Mouse (Mus musculus): ENCODE measurements around the gene Trf.
"Not testable (repeated sequence)": the region's sequence is repeated elsewhere in the genome, so short reads cannot be mapped to it uniquely, and the experiment has no call there.

The Trf gene

DNA sequence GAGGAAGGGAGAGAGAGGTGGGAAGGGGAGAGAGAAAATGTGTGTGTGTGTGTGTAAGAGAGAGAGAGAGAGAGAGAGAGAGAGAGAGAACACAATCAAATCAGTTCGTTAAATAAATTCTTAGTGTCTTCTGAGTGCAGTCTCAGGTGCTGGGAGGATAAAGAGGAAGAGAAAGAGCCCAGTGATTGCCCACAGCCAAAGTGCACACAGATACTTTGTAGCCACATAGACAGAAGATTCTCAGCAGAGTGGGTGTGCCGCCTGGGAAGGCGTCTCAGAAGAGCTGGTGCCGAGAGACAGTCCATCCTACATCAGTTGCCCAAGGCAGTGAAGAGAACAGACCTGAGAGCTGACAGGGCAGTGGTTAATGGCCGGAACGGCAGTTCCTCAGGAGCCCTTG lies 16.0 kb downstream of the Trf start:
- no peak for DNase-seq

DNA sequence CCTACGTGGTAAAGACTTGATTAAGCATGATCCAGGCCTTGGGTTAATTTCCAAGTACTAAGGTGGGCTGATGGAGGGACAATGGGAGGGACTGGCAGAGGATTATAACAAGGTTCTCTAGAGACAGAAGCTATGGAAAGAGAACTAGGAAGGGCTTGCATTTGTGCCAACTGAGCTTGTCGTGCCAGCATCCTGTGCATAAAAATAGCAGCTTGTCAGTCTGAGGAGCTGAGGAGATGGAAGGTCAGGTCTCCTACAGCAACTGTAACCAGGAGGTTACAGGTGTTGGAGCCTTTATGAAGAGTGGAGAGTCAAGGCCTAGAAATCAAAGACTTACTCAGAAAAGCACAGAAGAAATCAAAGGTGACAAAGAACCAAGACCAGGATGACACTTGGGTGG lies 16.6 kb downstream of the Trf start:
- DNase-seq, result no peak

DNA sequence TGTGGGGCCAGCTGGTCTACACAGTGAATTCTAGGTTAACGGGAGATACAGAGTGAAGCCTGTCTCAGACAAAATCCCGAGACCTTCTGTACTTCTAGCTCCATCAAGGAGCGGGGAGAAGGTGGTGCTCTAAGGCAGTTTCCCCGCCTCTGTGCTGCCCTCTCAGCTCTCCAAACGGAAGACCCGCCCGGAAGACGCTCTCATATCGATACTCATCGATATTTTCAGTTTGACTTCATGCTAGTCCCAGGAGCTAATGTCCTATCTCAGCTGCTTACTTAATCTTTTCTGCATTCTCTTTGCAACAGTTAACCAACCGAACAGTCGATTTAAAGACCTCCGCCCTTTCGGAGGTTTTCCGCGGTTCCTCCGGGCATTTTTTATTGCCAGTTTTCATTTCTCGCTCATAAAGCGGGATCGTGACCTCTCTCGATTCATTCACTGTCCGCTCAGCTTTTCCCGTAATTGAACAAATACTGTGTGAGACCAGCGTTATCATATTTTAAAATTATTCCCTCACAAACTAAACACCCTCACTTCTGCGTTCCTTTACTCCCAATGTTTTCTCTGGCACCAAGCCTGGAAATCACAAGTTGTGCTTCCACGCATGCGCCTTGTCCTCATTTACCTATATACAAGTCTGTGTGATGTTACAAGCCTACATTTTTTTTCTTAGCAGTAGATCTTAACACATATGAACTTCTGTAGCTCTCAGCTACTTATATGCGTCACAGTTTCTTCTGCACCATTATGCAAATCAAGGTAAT lies 17.4 kb downstream of the Trf start:
- DNase-seq, result no peak

DNA sequence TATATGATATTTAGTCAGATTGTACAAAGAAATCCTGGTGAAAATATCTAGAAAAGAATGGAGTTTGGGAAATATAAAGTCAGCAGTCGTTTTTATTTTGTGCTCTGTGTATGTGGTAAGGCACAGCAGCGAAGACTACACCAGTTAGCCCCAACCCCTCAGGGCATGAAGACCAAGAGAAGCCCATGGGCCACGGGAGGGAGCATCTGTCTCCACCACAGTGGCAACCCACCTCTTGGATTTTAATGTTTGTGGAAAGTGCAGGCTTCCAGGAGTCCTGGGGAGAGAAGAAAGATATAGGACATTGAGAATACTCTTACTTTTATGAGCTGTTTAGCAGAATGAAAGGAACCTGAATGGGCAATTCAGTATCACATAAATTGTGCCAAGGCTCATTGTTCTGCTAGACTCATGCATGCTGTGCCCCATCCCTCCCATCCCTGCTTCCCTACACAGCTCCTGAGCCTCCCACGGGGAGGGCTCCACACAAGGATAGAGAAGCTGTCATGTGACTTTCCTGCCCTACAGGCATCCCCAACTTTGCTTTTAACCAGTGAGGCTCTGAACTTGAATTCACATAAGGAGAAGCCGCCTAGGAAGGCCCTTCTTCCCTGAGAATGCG lies 21.3 kb downstream of the Trf start:
- DNase-seq, result no peak

DNA sequence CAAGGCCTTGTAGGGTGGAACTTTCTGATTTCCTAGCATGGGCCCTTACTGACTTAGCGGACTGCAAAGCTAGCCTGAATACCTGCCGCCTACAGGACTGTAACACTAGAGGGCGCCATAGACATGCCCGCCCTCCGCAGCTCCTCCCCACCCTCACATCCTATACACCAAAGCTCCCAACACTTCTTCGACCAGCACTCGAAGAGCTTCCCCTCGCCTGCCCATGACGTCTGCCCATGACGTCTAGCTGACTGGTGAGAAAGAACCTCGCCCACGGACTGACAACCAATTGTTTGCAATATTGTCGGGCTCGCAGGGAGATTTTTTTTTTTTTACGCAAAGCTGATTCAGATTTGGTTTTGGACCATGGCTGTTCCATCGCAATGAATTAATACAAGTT lies 22.4 kb downstream of the Trf start:
- peak; percentile 50 to 55 for DNase-seq

DNA sequence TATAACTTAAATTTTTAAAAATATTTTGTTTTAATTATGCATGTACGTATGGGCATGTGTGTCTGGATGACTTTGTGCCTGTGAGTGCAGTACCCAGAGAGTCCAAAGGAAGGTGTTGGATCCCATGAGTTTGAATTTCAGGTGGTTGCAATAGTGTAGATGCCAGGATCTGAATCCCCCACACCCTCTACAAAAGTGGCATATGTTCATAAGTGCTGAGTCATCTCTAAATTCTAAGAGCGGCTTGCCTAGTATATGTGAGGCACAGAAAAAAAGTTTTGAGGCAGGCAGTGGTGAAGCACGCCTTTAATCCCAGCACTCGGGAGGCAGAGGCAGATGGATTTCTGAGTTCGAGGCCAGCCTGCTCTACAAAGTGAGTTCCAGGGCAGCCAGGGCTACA lies 24.5 kb downstream of the Trf start:
- DNase-seq, result no peak

DNA sequence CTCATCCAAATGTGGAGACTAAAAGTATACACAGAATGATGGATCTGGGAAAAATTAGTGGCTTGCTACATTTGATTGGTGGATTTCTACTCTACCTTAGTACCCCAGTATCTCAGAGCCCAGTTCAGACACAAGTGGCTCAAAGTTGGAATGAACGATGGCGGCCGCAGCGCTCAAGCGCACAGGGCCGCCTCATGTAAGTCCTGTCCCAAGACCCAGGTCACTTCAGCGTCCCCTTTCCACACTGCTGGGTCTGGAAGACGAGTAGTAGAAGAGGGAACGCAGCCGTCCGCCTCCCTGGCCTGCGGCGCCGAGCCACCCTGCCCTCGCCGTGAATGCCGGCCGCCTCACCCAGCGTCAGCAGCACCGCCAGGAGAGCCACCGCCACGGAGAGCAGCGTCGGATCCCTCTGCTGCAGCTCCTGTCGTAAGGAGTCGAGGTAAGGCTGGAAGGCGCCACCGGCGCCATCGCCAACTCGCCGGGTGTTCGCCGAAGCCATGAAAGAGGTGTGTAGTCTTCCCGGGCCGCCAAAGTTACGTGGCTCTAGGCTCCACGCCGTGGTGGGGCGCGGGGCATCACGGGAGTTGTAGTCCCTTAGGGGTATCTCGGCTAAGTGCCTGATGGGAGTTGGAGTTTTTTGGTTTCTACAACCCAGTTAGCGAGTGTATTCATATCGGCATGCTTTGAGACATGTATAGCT lies 28.5 kb downstream of the Trf start, which contains the start of gene Srprb:
Gene Srprb (minus strand): TSS at position 577 of the 700 bp plus-strand sequence.
- DNase-seq, result peak; percentile 85 to 95

DNA sequence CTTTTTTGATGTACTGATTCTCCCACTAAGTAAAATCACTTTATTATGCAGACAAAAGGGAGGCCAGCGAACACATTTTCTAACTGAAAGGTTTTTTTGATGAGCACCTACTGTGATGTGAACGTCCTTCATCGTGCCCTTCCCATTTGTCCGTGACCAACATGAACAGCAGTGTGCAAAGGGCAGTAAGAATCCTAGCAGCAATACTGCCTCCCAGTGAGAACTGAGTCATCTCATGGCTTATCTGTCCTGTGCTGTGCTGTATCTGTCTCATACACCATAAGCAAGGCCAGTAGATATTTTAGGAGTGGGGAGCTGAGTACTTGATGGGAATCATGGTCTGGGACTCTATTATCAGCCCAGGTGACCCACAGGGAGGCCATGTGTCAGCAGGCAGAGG lies 41.8 kb downstream of the Trf start:
- no peak for DNase-seq

DNA sequence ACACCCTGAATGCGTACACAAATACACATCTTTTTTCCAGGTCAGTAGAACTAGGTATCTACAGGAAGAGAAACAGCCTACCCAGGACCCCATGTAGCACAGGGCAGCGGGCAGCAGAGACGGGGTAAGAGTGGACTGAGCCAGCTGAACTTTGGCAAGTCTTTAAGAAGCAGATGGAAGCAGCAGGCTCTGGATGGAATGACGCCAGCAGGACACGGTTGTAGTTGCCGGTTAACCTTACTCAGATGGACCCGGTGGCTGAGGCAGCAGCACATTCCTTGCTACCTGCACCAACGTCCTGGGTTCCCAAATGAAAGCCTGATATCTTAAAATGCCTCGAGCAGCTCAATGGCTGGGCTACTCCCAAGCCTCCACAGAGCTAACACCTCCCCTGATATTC lies 43.5 kb downstream of the Trf start:
- DNase-seq, result no peak

DNA sequence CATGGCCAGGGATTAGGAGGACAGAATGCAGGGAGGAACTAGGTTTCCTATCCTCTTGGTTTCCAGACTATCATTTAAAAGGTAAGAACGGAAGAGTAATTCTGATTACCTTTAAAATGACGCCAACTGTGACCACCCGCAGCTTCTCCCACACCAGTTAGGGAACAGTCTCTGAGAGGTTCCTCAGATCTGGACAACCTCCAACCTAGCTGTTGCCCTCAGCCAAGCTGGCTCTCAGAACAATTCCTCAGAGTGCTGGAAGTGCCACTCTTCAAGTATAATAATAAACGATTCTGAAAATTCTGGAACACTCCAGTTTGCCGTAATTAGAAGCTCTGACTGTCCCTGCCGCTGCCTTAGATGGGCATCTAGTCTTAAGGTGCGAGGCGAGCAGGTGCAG lies 44.3 kb downstream of the Trf start:
- no peak for DNase-seq

DNA sequence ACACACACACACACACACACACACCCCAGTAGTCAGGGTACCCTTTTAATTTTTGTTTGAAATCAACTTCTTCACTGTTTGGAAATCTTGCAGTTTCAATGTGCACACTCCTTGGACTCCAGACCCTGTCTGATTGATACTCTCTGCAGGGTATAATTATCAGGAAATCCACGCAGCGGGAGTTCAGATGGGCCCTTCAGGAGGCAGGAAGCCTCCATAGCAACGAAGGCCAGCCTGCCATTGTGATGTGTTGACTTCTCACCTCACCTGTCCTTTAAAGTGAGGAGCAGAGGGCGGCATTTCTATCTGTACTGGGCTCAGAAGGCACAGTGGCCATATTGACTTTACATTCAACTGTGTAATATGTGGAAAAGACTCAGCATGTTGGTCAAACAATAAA lies 45.4 kb downstream of the Trf start:
- DNase-seq, result no peak

DNA sequence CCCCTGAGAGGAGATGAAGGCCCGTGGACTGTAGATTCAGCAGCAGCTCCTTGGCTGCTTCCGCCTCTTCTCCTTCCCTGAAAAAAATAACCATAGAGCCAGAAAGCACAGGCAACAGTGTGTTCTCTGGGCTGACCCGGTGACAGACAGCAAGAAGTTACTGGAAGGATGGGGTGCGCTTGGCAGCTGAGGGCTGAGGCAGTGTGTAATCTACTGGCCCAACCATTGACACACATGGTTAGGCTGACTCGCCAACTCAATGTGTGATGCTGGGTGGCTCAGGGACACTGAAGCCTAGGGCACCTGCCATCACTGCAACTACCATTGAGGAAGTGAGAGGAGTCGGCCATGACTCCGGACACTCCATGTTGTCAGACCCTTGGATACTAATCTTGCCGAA lies 48.4 kb downstream of the Trf start:
- no peak for DNase-seq

DNA sequence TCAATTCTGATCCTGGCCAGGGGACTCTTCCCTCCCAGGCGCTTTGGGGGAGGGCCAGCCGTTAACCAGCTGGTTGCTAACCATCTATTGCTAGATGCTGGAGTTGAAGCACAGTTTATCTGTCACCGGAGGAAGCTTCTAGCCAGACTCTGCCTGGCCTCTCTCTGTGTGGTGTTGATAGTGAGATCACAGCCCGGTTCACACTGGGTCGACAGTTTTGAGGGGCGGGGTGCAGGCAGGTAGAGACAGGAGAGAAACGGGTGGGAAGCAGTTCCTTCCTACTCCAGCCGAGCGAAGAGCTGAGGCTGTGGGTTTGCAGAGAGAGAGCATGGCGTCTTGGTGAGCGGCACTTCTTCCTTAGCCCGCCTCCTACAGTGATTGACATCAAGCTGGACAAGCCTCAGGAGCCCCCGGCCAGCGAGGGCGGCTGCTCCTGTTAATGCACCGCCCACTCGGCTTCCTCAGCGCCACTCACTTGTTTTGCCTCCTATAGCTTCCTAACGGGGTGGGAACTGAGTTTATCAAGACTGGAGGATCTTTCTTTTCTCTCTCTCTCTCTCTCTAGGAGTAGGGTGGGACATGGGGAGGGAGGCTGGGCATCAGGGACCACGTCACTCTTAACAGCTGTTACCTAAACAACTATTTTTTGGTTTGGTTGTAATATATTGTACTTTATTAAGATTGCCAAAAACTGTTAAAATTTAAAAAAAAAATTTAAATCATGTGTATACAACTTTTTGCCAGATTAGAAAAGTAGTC lies 49.3 kb downstream of the Trf start:
- peak; percentile 57 to 60 for DNase-seq

DNA sequence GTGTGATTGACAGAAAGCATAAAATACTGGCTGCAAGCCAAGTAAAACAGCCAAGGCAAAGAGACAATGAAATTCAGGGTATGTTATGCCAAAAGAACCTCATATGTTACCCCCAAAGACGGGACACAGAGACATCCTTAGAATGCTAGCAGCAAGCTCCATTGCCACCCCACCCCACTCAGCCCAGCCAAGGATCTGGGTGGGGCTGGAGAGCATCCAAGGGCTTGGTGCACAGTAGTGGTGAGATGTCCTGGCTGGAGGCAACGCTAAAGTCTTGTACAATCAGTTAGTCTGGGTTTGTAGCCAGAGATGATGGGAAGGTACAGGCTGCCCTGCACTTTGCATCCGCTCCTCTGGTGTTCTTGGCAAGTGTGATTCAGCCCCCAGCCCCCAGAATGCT lies 49.9 kb downstream of the Trf start:
- DNase-seq, result no peak

DNA sequence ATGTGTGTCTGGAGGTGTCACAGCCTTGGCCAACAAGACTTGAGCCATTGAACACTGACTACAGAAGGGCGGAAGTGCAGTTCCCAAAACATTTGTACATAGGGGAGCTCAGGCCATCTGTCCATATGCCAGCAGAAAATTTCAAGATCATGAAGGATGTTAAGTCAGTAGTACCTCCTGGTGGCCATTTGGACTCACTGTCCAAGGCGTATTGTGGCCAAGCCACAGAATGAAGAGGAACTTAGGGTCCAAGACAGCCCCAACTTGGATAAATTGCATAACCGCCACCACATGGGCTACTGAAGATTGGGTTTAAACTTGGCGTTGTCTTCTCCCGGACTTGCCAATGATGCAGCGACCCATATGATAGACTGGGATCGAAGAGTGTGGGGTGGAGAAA lies 54.6 kb downstream of the Trf start:
- no peak for DNase-seq

DNA sequence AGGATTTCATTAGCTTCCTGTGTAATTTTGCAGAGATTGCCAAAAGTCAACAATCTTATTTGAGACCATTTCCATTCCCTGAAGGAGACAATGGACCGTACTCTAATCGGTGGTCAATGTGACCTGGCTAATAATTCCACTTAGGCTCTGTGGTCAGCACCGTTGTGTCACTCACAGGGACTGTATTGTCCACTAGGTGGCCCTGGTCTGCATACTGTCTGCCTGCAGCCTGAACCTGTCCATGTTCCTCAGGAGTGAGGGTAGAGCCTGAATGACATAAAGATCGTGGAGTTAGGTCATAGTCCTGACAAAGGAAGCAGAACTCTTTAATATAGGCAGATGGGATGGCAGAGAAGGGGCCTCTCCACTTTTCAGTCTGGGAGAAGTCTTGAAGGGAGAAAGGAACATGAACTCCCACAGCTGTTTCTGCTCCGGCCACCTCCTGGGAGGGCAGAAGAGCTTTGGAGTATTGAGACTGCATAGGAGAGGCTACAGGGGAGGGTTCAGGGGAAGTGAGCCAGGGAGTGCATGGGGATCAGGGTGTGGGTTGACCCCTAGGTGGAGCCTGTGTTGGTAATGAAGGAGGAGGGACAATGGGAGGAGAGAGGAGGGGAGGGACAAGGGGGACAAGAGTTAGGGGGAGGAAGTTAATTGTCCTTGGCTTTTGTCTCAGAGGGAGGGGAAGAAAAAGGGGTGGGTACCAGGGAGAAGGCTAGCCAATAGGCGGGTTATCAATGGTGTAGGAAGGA lies 55.3 kb downstream of the Trf start:
- peak in 1 of 2 experiments; percentile 12 for DNase-seq

DNA sequence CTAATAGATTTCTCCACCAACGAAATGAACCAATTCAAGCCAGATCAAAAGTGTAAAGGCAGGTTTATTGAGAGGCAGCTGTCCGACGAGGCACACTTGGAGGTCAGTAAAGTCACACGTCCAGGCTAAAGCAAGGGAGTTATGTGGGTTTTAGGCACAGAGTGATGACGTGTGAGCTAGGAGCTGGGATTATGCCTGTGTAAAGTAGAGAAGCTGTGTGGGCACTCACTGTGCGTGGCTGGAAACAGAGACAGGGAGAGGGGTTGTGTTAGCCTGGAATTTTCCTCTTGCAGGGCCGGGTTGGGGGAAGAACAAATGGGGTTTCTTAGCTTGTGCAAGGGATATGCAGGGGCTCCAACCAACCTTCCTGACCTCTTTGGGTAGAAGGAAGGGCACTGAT lies 61.5 kb downstream of the Trf start:
- DNase-seq, result no peak

DNA sequence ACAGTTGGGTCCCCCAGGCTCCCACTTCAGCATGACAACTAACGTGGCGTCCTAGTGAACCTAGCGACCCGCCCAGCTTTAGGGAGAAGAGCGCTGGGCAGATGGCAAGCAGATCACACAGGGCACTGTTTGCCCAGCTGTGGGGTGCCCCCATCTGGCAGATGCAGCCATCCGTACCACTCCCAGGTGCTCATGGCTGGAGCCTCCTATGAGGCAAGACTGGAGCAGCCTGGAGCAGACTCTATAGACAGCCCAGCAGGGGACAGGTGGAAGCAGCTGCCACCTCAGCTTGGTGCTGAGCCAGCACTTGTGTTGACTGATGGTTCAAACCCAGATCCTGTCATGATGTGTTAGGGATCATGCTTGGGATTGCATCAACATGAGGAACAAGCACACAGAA lies 62.2 kb downstream of the Trf start:
- DNase-seq, result no peak

DNA sequence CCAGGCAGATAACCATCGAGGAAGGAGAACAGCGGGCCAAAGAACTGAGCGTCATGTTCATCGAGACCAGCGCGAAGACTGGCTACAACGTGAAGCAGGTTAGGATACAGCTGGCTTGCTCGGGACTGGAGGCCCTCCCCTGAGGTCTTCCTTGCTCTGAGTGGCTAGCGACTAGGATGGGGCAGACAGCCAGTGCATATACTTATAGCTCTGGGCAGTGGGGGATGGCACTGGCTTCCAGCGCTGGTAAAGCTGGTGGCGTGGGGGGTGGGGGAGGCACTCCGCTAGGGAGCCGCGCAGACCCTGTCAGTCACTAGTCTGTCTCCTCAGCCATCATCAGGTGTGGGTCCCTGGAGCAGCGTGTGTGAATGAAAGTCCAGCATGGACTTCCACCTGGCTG lies 66.4 kb downstream of the Trf start:
- no peak for DNase-seq

DNA sequence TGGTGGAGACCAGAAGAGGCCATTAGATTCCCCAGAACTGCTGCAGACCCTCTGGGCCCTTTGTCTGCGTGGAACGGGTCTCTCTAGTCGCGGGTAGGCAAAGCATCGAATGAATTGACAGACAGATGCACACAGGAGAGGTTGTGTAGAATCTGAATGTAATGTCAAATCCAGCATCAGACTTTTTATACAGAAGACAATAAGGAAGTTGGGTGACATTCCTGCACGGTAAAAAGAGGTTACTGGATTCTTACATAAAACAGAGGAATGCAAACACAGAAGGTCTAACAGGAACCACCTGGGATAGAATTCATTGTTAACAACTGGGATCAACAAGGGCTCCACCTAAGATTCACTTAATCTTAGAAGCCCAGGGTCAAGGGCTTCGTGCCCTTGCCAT lies 75.1 kb downstream of the Trf start:
- DNase-seq, result not testable (repeated sequence)

DNA sequence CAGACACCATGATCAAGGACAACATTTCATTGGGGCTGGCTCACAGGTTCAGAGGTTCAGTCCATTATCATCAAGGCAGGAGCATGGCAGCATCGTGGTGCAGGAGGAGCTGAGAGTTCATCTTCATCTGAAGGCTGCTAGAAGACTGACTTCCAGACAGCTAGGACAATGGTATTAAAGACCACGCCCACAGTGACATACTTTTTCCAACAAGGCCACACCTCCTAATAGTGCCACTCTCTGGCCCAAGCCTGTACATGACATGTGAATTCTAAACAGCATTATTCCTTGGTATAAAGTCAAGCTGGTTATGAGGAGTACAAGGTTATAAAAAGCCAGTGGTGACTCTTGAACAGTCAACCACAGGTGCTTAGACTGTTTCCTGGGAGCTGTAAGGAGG lies 75.7 kb downstream of the Trf start:
- DNase-seq, result no peak
